ENCODE assay signal across 12 mouse cellular contexts in the genomic region with DNA sequence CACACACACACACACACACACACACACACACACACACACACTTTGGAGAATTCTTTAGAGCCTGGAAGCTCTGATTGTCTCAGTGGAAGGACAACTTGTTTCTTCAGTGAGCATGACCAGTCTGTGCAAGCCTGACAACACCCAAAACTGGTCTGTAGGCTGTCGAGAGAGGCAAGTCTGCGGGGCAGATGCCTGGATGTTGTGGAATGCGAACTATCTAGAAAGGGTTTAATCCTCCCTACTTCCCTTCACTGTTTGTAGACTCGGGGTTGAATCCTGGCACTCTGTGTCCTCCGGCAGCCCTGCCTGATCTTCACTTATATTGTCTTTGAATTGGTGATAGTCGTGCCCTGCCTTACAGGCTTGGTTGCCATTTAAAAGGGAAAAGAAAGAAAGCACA. TPM values are rescaled to one million over a fixed set of nuclear protein-coding genes. Genes with fewer than 3 reads are reported as not detected.
A peak's percentile ranks its signal among the peaks of the same experiment; 100 is the strongest.
DNase-seq lines count a peak whose midpoint lies in the region; ATAC-seq and TF ChIP-seq lines count a peak whose summit lies in the region.
"Had no signal": no experiment of that assay in that cellular context is flagged by ENCODE, and none has a peak within 500 bp of the region (broad histone marks: within the 10 kb centered on the region; RNA-seq: fewer than 3 reads in every experiment).

No protein-coding gene starts in this region.

- intact Hi-C loops in heart, postnatal 14 days (cut with DNase I) = no loop called here

- peaks cover 27% of the 10 kb centered on the region for H3K4me1 ChIP-seq in heart, embryonic 11.5 days (ENCODE audit: control insufficient read depth, insufficient read depth, low read length)
- H3K4me1 ChIP-seq in kidney, embryonic 16.5 days (ENCODE audit: insufficient read depth, low read length) = peaks cover 32% of the 10 kb centered on the region
- H3K4me1 ChIP-seq in hindbrain, postnatal 0 days (ENCODE audit: insufficient read depth, low read length) = peaks cover 23% of the 10 kb centered on the region

- no peak overlapping the region for H3K4me2 ChIP-seq in heart, embryonic 11.5 days
- no peak overlapping the region for H3K4me2 ChIP-seq in kidney, embryonic 16.5 days (replicated peaks; ENCODE audit: low read depth, low read length)
- no peak overlapping the region for H3K4me2 ChIP-seq in hindbrain, postnatal 0 days (ENCODE audit: low read depth, low read length)

- no peak overlapping the region for H3K4me3 ChIP-seq in heart, embryonic 11.5 days (ENCODE audit: low read depth, low read length)
- H3K4me3 ChIP-seq in kidney, embryonic 16.5 days (ENCODE audit: low read length) = no peak overlapping the region
- H3K4me3 ChIP-seq in hindbrain, postnatal 0 days (ENCODE audit: low read length) = no peak overlapping the region
- H3K4me3 ChIP-seq: erythroblast, embryonic 14.5 days had no signal

- ATAC-seq in heart, embryonic 11.5 days (replicated peaks; ENCODE audit: insufficient number of reproducible peaks, low FRiP score, low TSS enrichment) = no peak
- no peak for ATAC-seq in kidney, embryonic 16.5 days (ENCODE audit: low FRiP score, low TSS enrichment)
- ATAC-seq in hindbrain, postnatal 0 days = no peak

- H3K27ac ChIP-seq in heart, embryonic 11.5 days (ENCODE audit: low read depth, low read length) = peak overlapping the region; percentile 42; the same call in 1 of the 2 replicates
- H3K27ac ChIP-seq in kidney, embryonic 16.5 days (ENCODE audit: low read length) = 0 out of 2 replicates have a peak overlapping the region, but pooled peaks have one; percentile 27
- H3K27ac ChIP-seq in hindbrain, postnatal 0 days = 0 out of 2 replicates have a peak overlapping the region, but pooled peaks have one; percentile 32

- WGBS in heart, embryonic 11.5 days (ENCODE audit: insufficient replicate concordance) = 18% methylated on average over 6 of the region's 6 CpGs
- WGBS in kidney, embryonic 16.5 days = 46% methylated on average over 6 of the region's 6 CpGs
- WGBS in hindbrain, postnatal 0 days = 41% methylated on average over 6 of the region's 6 CpGs

- H3K9me3 ChIP-seq in heart, embryonic 11.5 days (replicated peaks; ENCODE audit: control insufficient read depth, low read length) = no peaks in the 10 kb centered on the region
- no peaks in the 10 kb centered on the region for H3K9me3 ChIP-seq in kidney, embryonic 16.5 days (ENCODE audit: low read length)
- H3K9me3 ChIP-seq in hindbrain, postnatal 0 days (ENCODE audit: low read length) = no peaks in the 10 kb centered on the region

- no peaks in the 10 kb centered on the region for H3K36me3 ChIP-seq in heart, embryonic 11.5 days (ENCODE audit: control insufficient read depth, insufficient read depth, low read length)
- no peaks in the 10 kb centered on the region for H3K36me3 ChIP-seq in kidney, embryonic 16.5 days (ENCODE audit: insufficient read depth, low read length)
- H3K36me3 ChIP-seq in hindbrain, postnatal 0 days (ENCODE audit: insufficient read depth, low read length) = no peaks in the 10 kb centered on the region

- no peak overlapping the region for H3K9ac ChIP-seq in heart, embryonic 11.5 days (ENCODE audit: low read depth, low read length)
- no peak overlapping the region for H3K9ac ChIP-seq in kidney, embryonic 16.5 days (replicated peaks; ENCODE audit: low read length)
- no peak overlapping the region for H3K9ac ChIP-seq in hindbrain, postnatal 0 days (replicated peaks; ENCODE audit: low read length)

- no peaks in the 10 kb centered on the region for H3K27me3 ChIP-seq in heart, embryonic 11.5 days (ENCODE audit: control insufficient read depth, insufficient read depth, low read length)
- no peaks in the 10 kb centered on the region for H3K27me3 ChIP-seq in kidney, embryonic 16.5 days (ENCODE audit: insufficient read depth, low read length)
- no peaks in the 10 kb centered on the region for H3K27me3 ChIP-seq in hindbrain, postnatal 0 days (ENCODE audit: insufficient read depth, low read length)

- TF ChIP-seq CTCF in hindbrain, postnatal 0 days (IDR thresholded peaks at IDR 0.05; ENCODE audit: low read depth) = no peak

- DNase-seq in heart, postnatal 14 days = no peak
- DNase-seq in kidney, adult 8-10 months = no peak
- peak; percentile 66 for DNase-seq in Muller cell, postnatal 12 days (ENCODE audit: inconsistent ontology term)
- no peak for DNase-seq in hindbrain, postnatal 0 days (ENCODE audit: low spot score)
- no peak for DNase-seq in frontal cortex, postnatal 14 days (ENCODE audit: low spot score in 2 of 2)
- no peak for DNase-seq in B cell, adult 2 months
- DNase-seq: cerebellum, adult 9-10 months; right cerebral cortex, adult 18-20 months; thymus, postnatal 36 days had no signal

RNA-seq across cellular contexts. Expression of a gene that starts 25.9 kb away (rescaled TPM):
- 11.6 and 11.7 TPM in 2 replicates for polyA plus RNA-seq in heart, embryonic 11.5 days (2014; fragmentation: Nextera tagmentation; extraction: Ambion mirVana)
- 10 to 100 TPM; 47.9 to 55.6 TPM for total RNA-seq in heart, postnatal 14 days (2021)
- polyA plus RNA-seq in kidney, embryonic 16.5 days (2015; fragmentation: Nextera tagmentation; extraction: Ambion mirVana) = 14.6 and 14.7 TPM in 2 replicates
- total RNA-seq in hindbrain, postnatal 0 days (2014; rRNA removed) = 33.6 and 44.6 TPM in 2 replicates
- 35.8 and 40.9 TPM in 2 replicates for polyA plus RNA-seq in hindbrain, postnatal 0 days (2015; fragmentation: Nextera tagmentation; extraction: Ambion mirVana)

RNA-seq across cellular contexts. Expression of a gene that starts 55.7 kb away (rescaled TPM):
- 24.8 and 26.4 TPM in 2 replicates for polyA plus RNA-seq in heart, embryonic 11.5 days (2014; fragmentation: Nextera tagmentation; extraction: Ambion mirVana)
- total RNA-seq in heart, postnatal 14 days (2021) = 10 to 100 TPM; 41.5 to 41.9 TPM
- 40.2 and 44.3 TPM in 2 replicates for polyA plus RNA-seq in kidney, embryonic 16.5 days (2015; fragmentation: Nextera tagmentation; extraction: Ambion mirVana)
- total RNA-seq in hindbrain, postnatal 0 days (2014; rRNA removed) = 32.7 and 33.5 TPM in 2 replicates
- polyA plus RNA-seq in hindbrain, postnatal 0 days (2015; fragmentation: Nextera tagmentation; extraction: Ambion mirVana) = 29.2 and 31.9 TPM in 2 replicates
